Mouse (Mus musculus): ENCODE measurements around the gene Plpp1.

DNA sequence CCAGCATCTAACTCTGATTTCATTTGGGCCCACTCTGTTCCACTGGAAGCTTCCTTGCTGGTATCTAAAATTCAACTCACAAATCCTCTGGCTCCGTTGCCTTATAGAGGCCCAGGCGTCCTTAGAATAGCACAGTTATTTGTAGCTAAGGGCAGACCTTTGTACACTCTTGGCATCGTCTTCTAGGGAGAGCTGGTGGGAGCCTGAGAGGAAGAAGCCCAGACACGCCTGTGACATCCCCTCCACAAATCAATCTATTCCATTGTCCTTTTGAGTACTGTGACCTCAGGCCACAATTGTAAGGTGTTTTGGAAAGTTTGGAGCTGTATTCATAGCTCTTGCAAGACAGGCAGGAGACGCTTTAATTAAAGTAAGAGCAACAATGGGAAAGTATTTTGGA is 36.0 kb upstream of the Plpp1 start:
- TF ChIP-seq CTCF (IDR thresholded peaks at IDR 0.05; ENCODE audit: borderline replicate concordance, control insufficient read depth, extremely low read depth, insufficient read depth, low read length, poor library complexity) (no peak), POLR2A (IDR thresholded peaks at IDR 0.05; ENCODE audit: control insufficient read depth, extremely low read depth, insufficient read depth, low read length, poor library complexity) (no peak)
